Mouse (Mus musculus) kidney, postnatal 0 days (tissue): ENCODE data around the gene Ndrg3. TPM values are rescaled to one million over a fixed set of nuclear protein-coding genes. Genes with fewer than 3 reads are reported as not detected.
"Not testable (repeated sequence)": the region's sequence is repeated elsewhere in the genome, so short reads cannot be mapped to it uniquely, and the experiment has no call there.

Experiments used
- ATAC-seq: fragments of 200-750 bp; cut with Nextera tagmentation; replicated peaks from 2 replicates; pipeline ENCODE4 v1.8.0; 2017; ENCODE audit warnings: low read depth, moderate number of reproducible peaks, moderate TSS enrichment, moderate library complexity; ENCODE audit not compliant: low FRiP score
- DNase-seq: peaks from one replicate; pipeline ENCODE4 v3.0.0-alpha.2; 2016; ENCODE audit warnings: low spot score
- H3K27ac ChIP-seq: fragments of 300-500 bp; sonication (generic); 2 replicates; pipeline ENCODE4 v1.5.1; 2014; ENCODE audit warnings: mild to moderate bottlenecking
- H3K27me3 ChIP-seq: fragments of 300-500 bp; sonication (generic); 2 replicates; pipeline ENCODE4 v1.6.1; 2014; ENCODE audit warnings: low read length, mixed read lengths; ENCODE audit not compliant: insufficient read depth
- H3K36me3 ChIP-seq: fragments of 300-500 bp; sonication (generic); 2 replicates; pipeline ENCODE4 v1.6.1; 2014; ENCODE audit warnings: low read length, mixed read lengths; ENCODE audit not compliant: insufficient read depth
- H3K4me1 ChIP-seq: fragments of 300-500 bp; sonication (generic); replicated peaks from 2 replicates; pipeline ENCODE4 v1.6.1; 2014; ENCODE audit warnings: antibody characterized with exemption, low read length, mixed read lengths; ENCODE audit not compliant: insufficient read depth
- H3K4me2 ChIP-seq: fragments of 300-500 bp; sonication (generic); 2 replicates; pipeline ENCODE4 v1.6.1; 2014; ENCODE audit warnings: mild to moderate bottlenecking, low read length, moderate library complexity, mixed read lengths
- H3K4me3 ChIP-seq: fragments of 300-500 bp; sonication (generic); replicated peaks from 2 replicates; pipeline ENCODE4 v1.5.1; 2014; ENCODE audit warnings: low read depth, low read length
- H3K9ac ChIP-seq: fragments of 300-500 bp; sonication (generic); 2 replicates; pipeline ENCODE4 v1.6.1; 2014; ENCODE audit warnings: low read depth, low read length
- H3K9me3 ChIP-seq: fragments of 300-500 bp; sonication (generic); replicated peaks from 2 replicates; pipeline ENCODE4 v1.6.1; 2016; ENCODE audit warnings: low read length, inconsistent platforms, mixed read lengths
- CTCF ChIP-seq: IDR thresholded peaks from 2 replicates; pipeline ENCODE4 v1.5.1; 2016; ENCODE audit warnings: antibody characterized with exemption, low read depth, mild to moderate bottlenecking, moderate library complexity
- WGBS: fragments of 180-500 bp; shearing (Covaris S2); extraction: QIAGEN DNeasy Blood & Tissue Kit; methylation state at CpG from one replicate; pipeline ENCODE4 v1.1.7; 2014; 5-methylcytosine and 5-hydroxymethylcytosine counted together
- polyA plus RNA-seq: library from polyadenylated mRNA; unstranded; fragments of >200 nt; fragmentation: Nextera tagmentation; extraction: Ambion mirVana; gene quantifications from 2 replicates; pipeline ENCODE4 v1.2.1, GENCODE M21; 2015

Gene Ndrg3
- polyA plus RNA-seq, 1 experiment from 2014 or later, result 45.8 TPM

GRCm38 (mm10) chr2:156892821-156893220 lies 99.0 kb downstream of the Ndrg3 start:
- no peak overlapping the region for H3K4me3 ChIP-seq
- no peak for ATAC-seq
- no peak overlapping the region for H3K27ac ChIP-seq
- 78% methylated on average over 6 of the region's 6 CpGs for WGBS
- no peak overlapping the region for H3K9ac ChIP-seq
- no peak overlapping the region for H3K4me2 ChIP-seq
- H3K9me3 ChIP-seq, result no peaks in the 10 kb centered on the region
- H3K36me3 ChIP-seq, result no peaks in the 10 kb centered on the region
- H3K27me3 ChIP-seq, result no peaks in the 10 kb centered on the region
- H3K4me1 ChIP-seq, result no peaks in the 10 kb centered on the region
- no peak for TF ChIP-seq CTCF
- DNase-seq, result no peak

- 57% methylated on average over 3 of the region's 3 CpGs for WGBS
- no peak for ATAC-seq
- TF ChIP-seq CTCF, result no peak
- no peak for DNase-seq
- Histone ChIP-seq H3K4me1 (no peaks in the 10 kb centered on the region), H3K36me3 (no peaks in the 10 kb centered on the region), H3K4me3 (no peak overlapping the region), H3K9ac (no peak overlapping the region), H3K4me2 (no peak overlapping the region), H3K9me3 (no peaks in the 10 kb centered on the region), H3K27ac (no peak overlapping the region), H3K27me3 (no peaks in the 10 kb centered on the region)
These were observed 99.6 kb downstream of the Ndrg3 start for GRCm38 (mm10) chr2:156892240-156892639.

- Histone ChIP-seq H3K4me3 (no peak overlapping the region), H3K27ac (no peak overlapping the region), H3K9me3 (no peaks in the 10 kb centered on the region), H3K27me3 (no peaks in the 10 kb centered on the region), H3K9ac (no peak overlapping the region), H3K4me2 (no peak overlapping the region), H3K4me1 (no peaks in the 10 kb centered on the region), H3K36me3 (no peaks in the 10 kb centered on the region)
- ATAC-seq (no peak), DNase-seq (no peak)
- 68% methylated on average over 3 of the region's 3 CpGs for WGBS
- TF ChIP-seq CTCF, result no peak
These were observed 103.4 kb downstream of the Ndrg3 start for GRCm38 (mm10) chr2:156888490-156888889.

- Histone ChIP-seq H3K9ac (no peak within 1 kb of the TSS), H3K4me2 (no peak within 1 kb of the TSS), H3K36me3 (no peaks in the 10 kb centered on the region), H3K9me3 (no peaks in the 10 kb centered on the region), H3K4me1 (no peaks in the 10 kb centered on the region), H3K4me3 (no peak within 1 kb of the TSS), H3K27ac (no peak within 1 kb of the TSS), H3K27me3 (no peaks in the 10 kb centered on the region)
- no peak for ATAC-seq
- no peak for DNase-seq
- TF ChIP-seq CTCF, result no peak
- WGBS, result 55% methylated on average over 6 of the region's 6 CpGs
These were observed 104.8 kb downstream of the Ndrg3 start, which contains the start of gene Sla2 for GRCm38 (mm10) chr2:156887017-156887416. Sla2 (minus strand) TSS chr2:156887192.

- TF ChIP-seq CTCF, result no peak
- Histone ChIP-seq H3K4me1 (no peaks in the 10 kb centered on the region), H3K4me3 (no peak overlapping the region), H3K27me3 (no peaks in the 10 kb centered on the region), H3K9me3 (no peaks in the 10 kb centered on the region), H3K36me3 (no peaks in the 10 kb centered on the region), H3K9ac (no peak overlapping the region), H3K4me2 (no peak overlapping the region), H3K27ac (no peak overlapping the region)
- ATAC-seq, result no peak
- WGBS, result 78% methylated on average over 10 of the region's 10 CpGs
- DNase-seq, result no peak
These were observed 105.7 kb downstream of the Ndrg3 start for GRCm38 (mm10) chr2:156886084-156886631.

GRCm38 (mm10) chr2:156885666-156886065 lies 106.2 kb downstream of the Ndrg3 start:
- TF ChIP-seq CTCF, result peak; percentile 20; the same call in 1 of the 2 replicates
- not testable (repeated sequence) for DNase-seq, H3K9me3 ChIP-seq, H3K27me3 ChIP-seq, H3K4me2 ChIP-seq, H3K9ac ChIP-seq, H3K4me3 ChIP-seq, H3K27ac ChIP-seq, ATAC-seq, H3K36me3 ChIP-seq, H3K4me1 ChIP-seq
- WGBS, result 60% methylated on average over 2 of the region's 2 CpGs
